Mouse (Mus musculus) ES-Bruce4 (cell line): ENCODE data around the gene Hoxa13. TPM values are rescaled to one million over a fixed set of nuclear protein-coding genes. Genes with fewer than 3 reads are reported as not detected.

ENCODE experiments used
- H3K27ac ChIP-seq: 2 replicates; pipeline ENCODE4 v1.5.1; 2012; ENCODE audit warnings: low read length, inconsistent platforms; ENCODE audit not compliant: insufficient read depth
- H3K27me3 ChIP-seq: 2 replicates; pipeline ENCODE4 v1.6.1; 2012; ENCODE audit warnings: mild to moderate bottlenecking, low read length, inconsistent platforms; ENCODE audit not compliant: control insufficient read depth, poor library complexity, insufficient read depth, severe bottlenecking
- H3K36me3 ChIP-seq: 2 replicates; pipeline ENCODE4 v1.6.1; 2012; ENCODE audit warnings: inconsistent platforms, mild to moderate bottlenecking, low read length, moderate library complexity; ENCODE audit not compliant: control insufficient read depth, poor library complexity, insufficient read depth, severe bottlenecking
- H3K4me1 ChIP-seq: one replicate; pipeline ENCODE4 v1.8.1; 2011; ENCODE audit warnings: low read length; ENCODE audit not compliant: control insufficient read depth, insufficient read depth
- H3K4me3 ChIP-seq: 2 replicates; pipeline ENCODE4 v1.5.1; 2011; ENCODE audit warnings: low read depth, mild to moderate bottlenecking, low read length
- H3K9ac ChIP-seq: 2 replicates; pipeline ENCODE4 v1.6.1; 2012; ENCODE audit warnings: low read depth, mild to moderate bottlenecking, inconsistent platforms; ENCODE audit not compliant: poor library complexity, severe bottlenecking
- H3K9me3 ChIP-seq: replicated peaks from 2 replicates; pipeline ENCODE4 v1.6.1; 2012; ENCODE audit warnings: mild to moderate bottlenecking, low read length, inconsistent platforms; ENCODE audit not compliant: control insufficient read depth, poor library complexity, insufficient read depth, severe bottlenecking
- CTCF ChIP-seq: IDR thresholded peaks from one replicate; pipeline ENCODE4 v1.8.1; 2011; ENCODE audit warnings: low read depth, low read length
- EP300 ChIP-seq: IDR thresholded peaks from 2 replicates; pipeline ENCODE4 v1.6.1; 2011; ENCODE audit warnings: low read depth, low read length; ENCODE audit not compliant: insufficient read depth
- POLR2A ChIP-seq: IDR thresholded peaks from one replicate; pipeline ENCODE4 v1.8.1; 2011; ENCODE audit warnings: low read length; ENCODE audit not compliant: insufficient read depth
- polyA plus RNA-seq: library from polyadenylated mRNA; stranded (reverse); fragments of >200 nt; gene quantifications from 2 replicates; pipeline ENCODE4 v1.2.4, GENCODE M21; 2011; ENCODE audit warnings: low read depth; ENCODE audit not compliant: missing spikeins, insufficient read depth, insufficient read length

Gene Hoxa13
- 0.25 TPM in 1 of 2 replicates, not detected in the other for polyA plus RNA-seq

- TF ChIP-seq POLR2A (no peak), EP300 (no peak), CTCF (no peak)
- no peaks in the 10 kb centered on the region for H3K9me3 ChIP-seq
- H3K27me3 ChIP-seq: peaks cover 54% of the 10 kb centered on the region
- H3K9ac ChIP-seq: peak within 1 kb of the TSS; percentile 85
- H3K36me3 ChIP-seq: no peaks in the 10 kb centered on the region
- H3K4me1 ChIP-seq: no peaks in the 10 kb centered on the region
- no peak within 1 kb of the TSS for H3K27ac ChIP-seq
- peak within 1 kb of the TSS; percentile 88 for H3K4me3 ChIP-seq
These were observed at the start of gene Hoxa13 for GRCm38 (mm10) chr6:52260654-52261575. Hoxa13 (minus strand) TSS chr6:52260880.

- no peak overlapping the region for H3K9ac ChIP-seq
- no peak overlapping the region for H3K4me3 ChIP-seq
- H3K27ac ChIP-seq: no peak overlapping the region
- peaks cover 37% of the 10 kb centered on the region for H3K27me3 ChIP-seq
- H3K36me3 ChIP-seq: no peaks in the 10 kb centered on the region
- no peaks in the 10 kb centered on the region for H3K4me1 ChIP-seq
- no peaks in the 10 kb centered on the region for H3K9me3 ChIP-seq
- TF ChIP-seq EP300 (no peak), CTCF (no peak), POLR2A (no peak)
These were observed 49.7 kb upstream of the Hoxa13 start for GRCm38 (mm10) chr6:52310366-52310765.

GRCm38 (mm10) chr6:52309766-52310165 lies 49.1 kb upstream of the Hoxa13 start:
- H3K4me1 ChIP-seq: no peaks in the 10 kb centered on the region
- H3K9ac ChIP-seq: no peak overlapping the region
- H3K4me3 ChIP-seq: no peak overlapping the region
- no peak overlapping the region for H3K27ac ChIP-seq
- no peaks in the 10 kb centered on the region for H3K9me3 ChIP-seq
- H3K27me3 ChIP-seq: peaks cover 37% of the 10 kb centered on the region
- TF ChIP-seq POLR2A (no peak), EP300 (no peak), CTCF (no peak)
- H3K36me3 ChIP-seq: no peaks in the 10 kb centered on the region

- Histone ChIP-seq H3K36me3 (no peaks in the 10 kb centered on the region), H3K9ac (no peak overlapping the region), H3K27me3 (peaks cover 13% of the 10 kb centered on the region), H3K4me3 (peak overlapping the region; percentile 56), H3K27ac (no peak overlapping the region), H3K4me1 (no peaks in the 10 kb centered on the region), H3K9me3 (no peaks in the 10 kb centered on the region)
- no peak for TF ChIP-seq POLR2A
- TF ChIP-seq EP300: peak; percentile 77; the same call in 1 of the 2 replicates
- peak; percentile 77 for TF ChIP-seq CTCF
These were observed 45.3 kb upstream of the Hoxa13 start for GRCm38 (mm10) chr6:52305877-52306389.

- Histone ChIP-seq H3K9me3 (no peaks in the 10 kb centered on the region), H3K4me1 (no peaks in the 10 kb centered on the region), H3K4me3 (no peak overlapping the region), H3K27me3 (peaks cover 2% of the 10 kb centered on the region), H3K27ac (no peak overlapping the region), H3K36me3 (no peaks in the 10 kb centered on the region), H3K9ac (no peak overlapping the region)
- TF ChIP-seq CTCF (no peak), EP300 (no peak), POLR2A (no peak)
These were observed 42.7 kb upstream of the Hoxa13 start for GRCm38 (mm10) chr6:52303426-52303825.

GRCm38 (mm10) chr6:52300806-52301205 lies 40.1 kb upstream of the Hoxa13 start:
- no peak overlapping the region for H3K4me3 ChIP-seq
- H3K36me3 ChIP-seq: no peaks in the 10 kb centered on the region
- H3K27ac ChIP-seq: no peak overlapping the region
- H3K4me1 ChIP-seq: no peaks in the 10 kb centered on the region
- H3K27me3 ChIP-seq: peaks cover 1% of the 10 kb centered on the region
- no peak overlapping the region for H3K9ac ChIP-seq
- TF ChIP-seq EP300 (no peak), POLR2A (no peak), CTCF (no peak)
- H3K9me3 ChIP-seq: no peaks in the 10 kb centered on the region
